Mouse (Mus musculus): ENCODE measurements around the gene Rere.
A peak's percentile ranks its signal among the peaks of the same experiment; 100 is the strongest.

Rere gene

DNA sequence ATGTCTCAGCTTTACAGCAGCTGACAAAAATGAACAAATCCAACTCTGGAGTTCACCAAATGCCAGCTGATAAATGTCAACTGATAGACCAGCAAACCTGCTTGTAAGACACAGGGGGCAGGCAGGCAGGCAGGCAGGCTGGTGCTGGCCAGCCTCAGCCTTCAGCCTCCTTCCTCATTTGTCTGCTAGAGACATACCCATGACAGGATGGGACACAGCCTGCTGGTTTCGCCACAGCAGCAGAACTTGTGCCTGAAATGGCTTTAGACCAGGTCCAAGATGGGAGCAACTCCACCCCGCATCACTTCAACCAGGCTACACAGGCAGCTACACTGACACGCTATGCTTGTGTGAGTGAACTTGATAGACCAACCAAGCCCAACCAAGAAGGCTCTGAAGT, 324.4 kb downstream of the Rere start:
- DNase-seq (ENCODE audit: extremely low spot score, low spot score) = no peak

DNA sequence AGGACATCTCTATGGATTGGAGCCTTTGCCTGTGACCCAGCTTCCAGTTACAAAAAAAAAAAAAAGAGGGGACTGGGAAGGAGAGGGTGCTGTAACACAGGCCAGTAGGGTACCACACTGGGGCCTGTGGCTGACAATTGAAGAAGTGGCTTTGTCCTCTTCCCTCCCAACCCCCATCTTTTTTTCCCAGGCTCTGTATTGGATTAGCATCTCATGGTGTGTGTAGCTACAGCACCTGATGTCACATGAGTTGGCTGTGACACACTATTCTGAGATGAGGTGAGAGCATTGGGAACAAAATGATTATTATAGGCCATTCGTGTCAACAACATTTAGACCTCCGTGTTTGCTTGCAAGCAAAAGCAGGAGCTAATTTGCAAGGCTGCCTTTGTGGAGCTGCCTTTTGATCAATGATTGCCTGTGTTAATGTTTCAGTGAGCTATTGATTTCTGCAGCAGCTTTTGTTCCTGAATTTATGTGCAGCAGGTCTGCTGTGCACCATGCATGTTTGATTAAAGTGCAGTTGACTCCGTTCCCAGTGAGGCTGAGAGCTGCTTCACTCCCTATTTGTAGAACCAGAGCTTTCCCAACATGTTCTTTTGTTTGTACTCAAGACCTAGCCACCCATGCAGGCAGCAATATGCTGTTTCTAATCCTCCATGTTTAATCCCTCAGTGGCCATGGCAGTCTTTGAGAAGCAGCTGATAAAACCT, 325.2 kb downstream of the Rere start:
- no peak for DNase-seq (ENCODE audit: extremely low spot score, low spot score)

DNA sequence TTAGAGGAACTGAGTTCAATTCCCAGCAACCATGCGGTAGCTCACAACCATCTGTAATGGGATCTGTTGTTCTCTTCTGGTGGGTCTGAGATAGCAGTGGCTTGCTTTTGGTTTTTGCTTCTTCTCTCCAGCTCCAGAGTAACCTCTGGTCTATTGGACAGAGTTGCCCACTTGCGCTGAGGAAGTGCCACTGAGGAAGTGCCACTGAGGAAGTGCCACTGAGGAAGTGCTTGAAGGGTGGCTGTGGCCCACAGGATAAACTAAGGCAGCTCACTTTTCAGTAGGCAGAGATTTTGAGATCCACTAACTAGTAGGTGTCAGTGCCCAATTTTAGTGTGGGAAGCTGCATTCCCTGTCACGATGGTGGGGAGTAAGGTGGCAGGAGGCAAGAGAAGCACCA, 327.2 kb downstream of the Rere start:
- no peak for DNase-seq (ENCODE audit: extremely low spot score, low spot score)

DNA sequence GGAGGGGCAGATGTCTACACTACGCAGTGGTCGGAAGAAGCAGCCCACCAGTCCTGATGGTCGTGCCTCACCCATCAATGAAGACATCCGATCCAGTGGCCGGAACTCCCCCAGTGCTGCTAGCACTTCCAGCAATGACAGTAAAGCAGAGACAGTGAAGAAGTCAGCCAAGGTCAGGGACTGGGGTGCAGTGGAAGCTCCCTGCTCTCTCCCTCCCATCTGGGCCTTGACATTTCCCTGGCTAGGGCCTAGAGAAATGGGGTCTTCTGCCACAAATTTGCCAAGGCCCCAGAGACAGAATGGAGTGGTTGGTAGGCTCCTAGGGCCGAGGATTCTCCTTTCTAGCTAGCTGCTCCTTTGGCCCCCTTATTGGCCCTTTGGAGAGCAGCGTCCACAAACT, 332.3 kb downstream of the Rere start:
- DNase-seq (ENCODE audit: extremely low spot score, low spot score) = no peak

DNA sequence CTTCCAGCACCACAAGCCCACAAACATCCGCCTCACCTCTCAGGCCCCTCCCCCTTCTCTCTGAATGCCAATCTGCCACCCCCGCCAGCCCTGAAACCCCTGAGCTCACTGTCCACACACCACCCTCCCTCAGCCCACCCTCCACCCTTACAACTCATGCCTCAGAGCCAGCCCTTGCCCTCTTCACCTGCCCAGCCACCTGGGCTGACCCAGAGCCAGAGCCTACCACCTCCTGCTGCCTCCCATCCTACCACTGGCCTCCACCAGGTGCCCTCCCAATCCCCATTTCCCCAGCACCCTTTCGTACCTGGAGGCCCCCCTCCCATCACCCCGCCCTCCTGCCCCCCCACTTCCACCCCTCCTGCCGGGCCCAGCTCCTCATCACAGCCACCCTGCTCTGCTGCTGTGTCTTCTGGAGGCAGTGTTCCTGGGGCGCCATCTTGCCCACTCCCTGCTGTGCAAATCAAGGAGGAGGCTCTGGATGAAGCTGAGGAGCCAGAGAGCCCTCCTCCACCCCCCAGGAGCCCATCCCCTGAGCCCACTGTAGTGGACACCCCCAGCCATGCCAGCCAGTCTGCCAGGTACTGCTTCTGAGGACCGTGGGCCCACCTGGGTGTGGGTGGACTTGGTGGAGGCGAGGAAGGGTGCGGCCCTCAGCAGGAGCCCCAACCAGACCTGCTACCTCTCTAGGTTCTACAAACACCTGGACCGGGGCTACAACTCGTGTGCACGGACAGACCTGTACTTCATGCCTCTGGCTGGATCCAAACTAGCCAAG, 334.0 kb downstream of the Rere start:
- no peak for DNase-seq (ENCODE audit: extremely low spot score, low spot score)

DNA sequence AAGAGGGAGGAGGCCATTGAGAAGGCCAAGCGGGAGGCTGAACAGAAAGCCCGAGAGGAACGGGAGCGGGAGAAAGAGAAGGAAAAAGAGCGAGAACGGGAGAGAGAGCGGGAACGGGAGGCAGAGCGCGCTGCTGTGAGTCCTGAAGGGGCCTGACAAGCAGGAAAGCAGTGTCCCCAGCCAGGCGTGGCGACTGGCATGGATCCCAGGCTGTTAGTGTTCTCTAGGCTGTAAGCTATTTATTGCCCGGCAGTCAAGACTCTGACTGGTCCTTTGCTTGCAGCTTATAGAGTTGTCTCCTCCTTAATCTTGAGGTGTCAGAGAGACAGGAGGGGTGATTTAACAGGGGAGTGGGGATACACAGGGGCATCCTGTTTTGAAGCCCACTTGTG, 334.6 kb downstream of the Rere start:
- no peak for DNase-seq (ENCODE audit: extremely low spot score, low spot score)

DNA sequence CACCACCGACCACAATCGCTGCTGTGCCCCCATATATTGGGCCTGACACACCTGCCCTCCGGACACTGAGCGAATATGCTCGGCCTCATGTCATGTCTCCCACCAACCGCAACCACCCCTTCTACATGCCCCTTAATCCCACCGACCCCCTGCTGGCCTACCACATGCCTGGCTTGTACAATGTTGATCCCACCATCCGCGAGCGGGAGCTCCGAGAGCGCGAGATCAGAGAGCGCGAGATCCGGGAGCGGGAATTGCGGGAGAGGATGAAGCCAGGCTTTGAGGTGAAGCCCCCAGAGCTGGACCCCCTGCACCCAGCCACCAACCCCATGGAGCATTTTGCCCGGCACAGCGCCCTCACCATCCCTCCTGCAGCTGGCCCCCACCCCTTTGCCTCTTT, 335.4 kb downstream of the Rere start:
- no peak for DNase-seq (ENCODE audit: extremely low spot score, low spot score)

DNA sequence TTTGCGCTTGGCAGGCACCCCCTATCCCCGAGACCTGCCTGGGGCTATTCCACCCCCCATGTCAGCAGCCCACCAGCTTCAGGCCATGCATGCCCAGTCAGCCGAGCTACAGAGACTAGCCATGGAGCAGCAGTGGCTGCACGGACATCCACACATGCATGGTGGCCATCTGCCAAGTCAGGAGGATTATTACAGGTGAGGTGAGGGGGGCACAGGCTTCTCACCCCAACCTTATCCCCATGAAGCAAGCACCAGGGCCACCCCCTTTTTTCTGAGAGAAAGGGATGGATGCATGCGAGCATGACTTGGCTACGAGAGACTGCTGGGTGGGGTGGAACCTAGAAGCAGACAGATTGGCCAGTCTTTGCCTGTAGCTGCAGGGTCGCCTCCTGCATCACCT, 337.6 kb downstream of the Rere start:
- DNase-seq (ENCODE audit: extremely low spot score, low spot score) = no peak

DNA sequence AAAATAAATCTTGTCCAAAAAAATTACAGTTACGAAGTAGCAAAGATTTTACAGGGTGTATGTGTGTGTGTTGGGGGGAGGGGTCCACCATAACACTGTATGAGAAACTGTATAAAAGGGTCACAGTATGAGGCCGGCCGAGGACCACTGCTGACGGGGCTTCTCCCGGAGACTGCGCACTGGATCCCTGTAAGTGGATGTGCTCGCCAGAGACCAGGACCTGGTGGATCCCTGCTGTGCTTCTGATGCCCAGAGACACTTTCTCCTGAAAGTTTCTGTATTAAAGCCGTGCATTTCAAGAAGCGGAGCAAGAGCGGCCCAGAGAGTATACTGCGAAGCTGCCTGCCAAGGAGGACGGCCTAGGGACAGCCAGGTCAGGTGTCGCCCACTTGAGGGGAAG, 341.2 kb downstream of the Rere start:
- DNase-seq (ENCODE audit: extremely low spot score, low spot score) = no peak

DNA sequence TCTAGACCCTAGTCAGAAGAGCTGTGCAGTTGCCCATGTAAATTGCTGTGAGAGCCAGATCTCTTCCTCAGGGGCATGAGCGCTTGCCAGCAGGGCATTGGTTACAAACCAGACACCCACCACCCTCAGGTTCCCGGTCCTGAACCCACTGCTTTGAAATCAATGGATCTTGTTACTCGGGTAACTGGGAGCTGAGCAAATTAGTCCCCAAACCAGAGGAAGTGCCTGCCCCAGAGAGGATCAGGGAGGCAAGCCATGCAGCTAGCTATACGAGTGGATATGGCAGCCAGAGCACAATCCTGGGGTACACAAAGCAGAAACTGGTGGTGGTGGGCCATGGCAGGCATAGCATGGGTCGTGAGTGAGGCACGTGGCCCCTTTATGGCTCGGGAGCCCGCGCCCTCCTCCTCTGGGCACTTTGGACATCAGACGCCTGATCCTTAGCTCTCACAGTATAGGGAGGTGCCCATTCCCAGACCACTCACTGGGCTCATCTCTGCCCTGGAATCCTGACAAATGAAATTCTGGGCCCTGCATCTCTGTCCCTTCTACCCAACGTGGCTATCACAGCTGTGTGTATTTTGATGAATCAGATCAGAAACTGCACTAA, 342.9 kb downstream of the Rere start:
- no peak for DNase-seq (ENCODE audit: extremely low spot score, low spot score)

DNA sequence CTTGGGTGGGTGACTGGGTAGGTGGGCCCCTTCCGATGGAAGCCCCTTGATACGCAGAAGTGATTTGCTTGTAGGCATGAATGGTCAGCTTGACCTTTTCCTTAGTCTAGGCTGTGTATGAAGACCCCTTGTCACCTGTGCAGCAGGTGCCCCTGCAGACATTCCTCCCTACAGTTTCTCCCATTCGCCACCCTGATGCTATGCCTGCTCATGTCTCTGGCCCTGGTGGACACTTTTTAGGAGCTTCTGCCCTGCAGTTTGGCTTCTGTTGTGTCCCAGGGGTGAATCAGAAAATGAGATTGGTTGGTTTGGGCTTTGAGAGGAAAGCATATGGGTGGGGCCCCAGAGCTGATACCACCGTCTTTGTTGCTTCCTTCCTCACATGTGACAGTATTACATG, 343.5 kb downstream of the Rere start:
- DNase-seq (ENCODE audit: extremely low spot score, low spot score) = no peak

DNA sequence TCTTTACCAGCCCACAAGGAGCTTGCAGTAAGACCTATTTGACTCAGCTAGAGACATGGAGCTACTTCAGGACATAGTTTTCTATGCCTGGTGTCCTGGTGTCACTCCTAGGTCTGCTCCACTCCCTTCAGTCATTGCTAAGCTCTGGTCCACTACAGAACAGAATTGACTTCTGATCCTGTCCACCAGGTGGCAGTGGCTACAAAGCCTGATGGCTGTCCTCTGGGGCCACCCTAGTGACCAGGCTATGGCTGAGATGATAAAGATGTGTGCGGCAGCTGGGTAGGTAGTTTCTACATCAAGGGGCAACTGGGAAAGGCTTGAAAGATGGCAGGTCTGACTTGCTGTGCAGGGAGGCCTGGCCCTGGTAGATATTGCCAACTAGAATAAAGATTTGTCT, 344.0 kb downstream of the Rere start:
- peak; percentile 64 for DNase-seq (ENCODE audit: extremely low spot score, low spot score)

DNA sequence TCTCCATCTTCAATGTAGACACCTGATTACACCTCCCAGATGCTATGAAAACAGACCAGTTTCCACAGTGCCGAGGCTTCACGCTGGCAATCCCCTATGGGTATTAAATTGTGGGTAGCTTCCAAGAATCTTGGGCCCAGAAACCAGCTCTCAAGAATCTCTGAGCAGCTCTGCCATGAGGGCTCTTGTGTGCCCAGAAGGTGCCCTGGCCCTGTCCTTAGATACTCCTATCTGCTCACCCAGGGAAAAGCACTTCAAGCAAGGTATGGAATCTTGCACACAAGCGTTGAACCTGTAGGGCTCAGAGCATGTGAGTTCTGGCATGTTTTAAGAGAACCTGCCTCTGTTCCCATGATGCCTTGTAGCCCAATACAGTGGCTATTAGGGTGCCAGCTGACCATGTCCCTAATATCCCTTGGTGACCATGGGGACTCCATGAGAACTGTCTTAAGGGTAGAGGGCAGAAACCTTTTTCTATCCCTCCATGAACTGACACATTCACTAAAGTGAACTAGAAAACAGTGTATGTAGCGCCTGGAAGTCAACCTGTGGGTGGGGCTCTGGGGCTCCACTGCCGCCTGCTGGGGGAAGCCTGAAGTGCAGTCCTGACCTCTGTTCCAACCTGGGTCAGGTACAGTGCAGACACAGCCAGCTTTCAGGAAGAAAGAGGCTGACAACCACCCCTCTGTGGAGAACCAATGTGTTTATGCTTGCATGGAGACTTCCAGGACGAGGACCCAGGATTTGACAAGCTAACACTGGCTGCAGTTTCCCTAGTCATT, 344.7 kb downstream of the Rere start:
- peak; percentile 65 for DNase-seq (ENCODE audit: extremely low spot score, low spot score)

DNA sequence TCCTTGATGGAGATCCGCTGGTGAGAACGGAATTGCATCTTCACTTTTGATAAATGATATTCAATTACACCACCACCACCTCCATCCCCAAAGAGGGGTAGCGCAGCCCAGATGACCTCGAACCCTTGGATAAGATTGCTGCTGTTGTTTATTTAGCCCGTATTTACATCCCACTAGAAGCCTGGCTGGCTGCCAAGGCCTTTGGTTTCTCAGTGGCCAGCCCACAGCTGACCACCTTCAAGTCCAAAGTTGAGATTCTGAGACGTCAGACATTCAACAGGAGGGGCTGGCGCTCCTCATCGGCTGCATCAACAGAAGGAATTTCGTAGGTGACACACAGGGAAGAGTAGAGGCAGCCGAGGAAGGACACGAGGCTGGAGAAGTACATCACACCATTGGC, 347.8 kb downstream of the Rere start:
- DNase-seq (ENCODE audit: extremely low spot score, low spot score) = no peak

DNA sequence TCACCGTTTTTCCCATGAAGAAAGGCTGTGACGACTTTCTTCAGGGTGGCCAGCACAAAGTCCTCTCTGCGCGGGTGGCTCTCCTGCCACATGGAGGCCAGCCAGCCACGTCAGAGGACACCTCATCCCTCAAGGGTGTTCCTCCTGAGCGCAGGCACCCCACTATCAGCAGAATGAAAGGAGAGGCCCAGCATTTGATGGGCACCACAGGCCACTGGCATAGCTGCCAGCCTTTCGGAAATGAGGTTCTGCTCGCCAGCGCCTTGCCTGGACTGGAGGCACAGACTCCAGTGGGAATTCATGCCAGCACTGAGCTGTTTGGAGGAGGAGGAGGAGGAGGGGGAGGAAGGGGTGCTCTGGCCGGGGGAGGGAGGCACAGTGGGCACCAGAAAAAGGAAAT, 354.1 kb downstream of the Rere start:
- no peak for DNase-seq (ENCODE audit: extremely low spot score, low spot score)

DNA sequence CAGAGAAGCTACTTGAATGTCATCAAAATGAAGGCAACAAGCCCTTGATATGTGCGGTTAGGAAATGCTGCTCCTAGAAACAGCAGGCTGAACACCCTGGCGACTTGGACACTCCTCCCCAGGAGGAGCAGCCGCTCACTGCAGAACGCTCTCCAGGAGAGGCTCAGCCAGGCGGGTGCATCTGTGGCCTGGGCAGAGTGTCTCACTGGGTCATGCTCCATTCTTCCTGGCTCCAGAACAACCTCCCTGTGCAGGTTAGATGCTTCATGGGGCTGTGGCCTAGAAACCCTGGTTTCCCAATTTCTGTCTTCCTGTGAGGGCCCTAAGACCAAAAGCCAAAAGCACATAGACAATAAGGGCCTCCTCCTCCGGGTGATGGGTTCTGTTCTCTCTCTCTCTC, 355.2 kb downstream of the Rere start:
- DNase-seq (ENCODE audit: extremely low spot score, low spot score) = no peak

DNA sequence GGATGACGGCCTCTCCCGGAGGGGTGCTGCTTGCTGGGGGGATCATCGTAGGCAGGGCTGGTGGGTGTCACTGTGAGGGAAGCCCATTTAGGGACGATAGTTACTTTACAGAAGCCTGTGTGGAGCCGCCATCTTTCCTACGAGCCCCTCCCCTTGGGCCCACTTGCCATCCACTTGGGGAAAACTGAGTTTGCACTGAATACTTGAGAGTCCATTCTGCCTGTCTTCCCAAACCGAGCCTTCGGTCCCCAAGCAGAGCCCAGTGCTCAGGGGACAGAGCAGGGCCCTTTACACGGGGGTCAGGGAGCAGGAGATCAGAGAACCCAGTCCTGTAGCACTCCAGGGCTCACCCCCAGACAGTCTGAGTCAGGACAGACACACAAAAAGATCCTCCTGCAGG, 362.9 kb downstream of the Rere start:
- DNase-seq (ENCODE audit: extremely low spot score, low spot score) = no peak

DNA sequence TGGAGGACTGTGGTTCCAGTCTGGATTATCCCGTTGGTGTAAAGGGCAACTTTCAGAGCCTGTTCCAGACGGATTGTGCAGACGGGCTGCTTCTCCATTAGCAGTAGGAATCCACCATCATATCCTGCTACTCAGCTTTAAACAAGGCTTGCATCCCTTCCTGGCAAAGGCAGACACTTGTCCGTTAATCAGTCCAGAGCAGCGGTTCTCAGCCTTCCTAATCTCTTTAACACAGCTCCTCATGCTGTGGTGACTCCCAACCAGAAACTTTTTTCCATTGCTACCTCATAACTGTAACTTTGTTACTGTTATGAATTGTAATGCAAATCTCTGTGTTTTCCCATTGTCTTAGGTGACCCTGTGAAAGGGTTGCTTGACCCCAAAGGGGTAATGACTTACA, 367.9 kb downstream of the Rere start:
- DNase-seq (ENCODE audit: extremely low spot score, low spot score) = no peak

DNA sequence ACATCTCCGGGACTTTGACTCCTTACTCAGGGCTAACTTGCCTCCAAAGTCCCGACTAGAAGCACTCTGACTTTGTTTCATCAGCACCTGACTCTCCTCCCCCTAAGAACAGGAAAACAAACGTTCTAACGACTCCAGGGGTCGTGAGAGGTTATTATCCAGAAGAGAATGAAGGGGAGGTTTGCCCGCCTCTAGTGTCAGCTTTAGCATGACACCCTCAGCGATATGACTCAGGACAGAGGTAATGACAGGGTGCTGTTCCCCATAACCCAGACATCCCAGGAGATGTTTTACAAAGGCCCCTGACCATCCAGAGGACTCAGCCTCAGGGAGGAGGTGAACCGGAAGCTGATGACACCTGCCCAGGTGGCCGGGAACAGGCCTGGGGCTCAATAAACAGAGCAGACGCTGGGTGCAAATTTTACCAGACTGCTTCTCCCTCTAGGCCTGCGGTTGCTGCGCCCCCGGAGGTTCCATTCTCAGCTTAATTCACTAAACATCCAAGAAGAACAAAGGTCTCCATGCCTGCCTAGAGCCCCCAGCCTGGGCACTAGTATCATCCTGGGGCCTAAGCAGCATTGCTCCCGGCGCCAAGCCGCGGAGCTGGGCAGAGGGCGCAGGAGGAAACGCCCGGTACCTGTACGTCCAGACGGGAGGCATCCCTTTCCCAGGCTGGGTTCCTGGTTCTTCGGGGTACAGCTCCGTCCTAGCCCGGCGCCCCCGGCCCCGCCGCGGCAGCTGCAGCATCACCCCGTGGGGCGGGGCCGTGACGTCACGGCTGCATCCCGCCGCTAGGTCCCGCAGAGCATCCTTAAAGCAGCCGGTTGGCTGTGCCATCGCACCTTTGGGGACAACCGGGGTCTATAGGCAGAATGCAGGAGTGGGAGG, 370.2 kb downstream of the Rere start, which contains the start of gene Slc45a1:
TSS of gene Slc45a1 (minus strand) at position 785 of the 888 bp plus-strand sequence.
- peak; percentile 42 for DNase-seq (ENCODE audit: extremely low spot score, low spot score)

DNA sequence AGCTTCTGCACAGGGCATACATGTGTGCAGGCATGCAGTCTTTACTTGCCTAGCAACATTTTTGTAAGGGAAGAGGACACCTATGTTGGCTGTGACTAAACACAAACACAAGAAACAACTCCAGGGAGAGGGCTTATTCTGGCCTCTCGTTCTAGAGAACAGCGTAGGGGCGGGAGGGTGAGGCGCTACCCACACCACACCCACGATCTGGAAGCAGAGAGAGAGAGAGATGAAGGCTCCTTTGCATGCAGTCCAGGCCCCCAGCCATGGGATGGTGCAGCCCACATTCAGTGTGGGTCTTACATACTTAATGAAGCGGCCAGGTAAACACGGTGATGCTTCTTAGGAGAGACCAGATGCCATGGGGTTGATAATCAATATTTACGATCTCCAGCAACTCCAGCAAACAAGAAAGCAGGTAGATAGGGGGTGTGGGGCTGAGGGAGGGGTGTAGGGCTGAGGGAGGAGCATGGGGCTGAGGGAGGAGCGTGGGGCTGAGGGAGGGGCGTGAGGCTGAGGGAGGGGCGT, 371.7 kb downstream of the Rere start:
- DNase-seq (ENCODE audit: extremely low spot score, low spot score) = no peak

DNA sequence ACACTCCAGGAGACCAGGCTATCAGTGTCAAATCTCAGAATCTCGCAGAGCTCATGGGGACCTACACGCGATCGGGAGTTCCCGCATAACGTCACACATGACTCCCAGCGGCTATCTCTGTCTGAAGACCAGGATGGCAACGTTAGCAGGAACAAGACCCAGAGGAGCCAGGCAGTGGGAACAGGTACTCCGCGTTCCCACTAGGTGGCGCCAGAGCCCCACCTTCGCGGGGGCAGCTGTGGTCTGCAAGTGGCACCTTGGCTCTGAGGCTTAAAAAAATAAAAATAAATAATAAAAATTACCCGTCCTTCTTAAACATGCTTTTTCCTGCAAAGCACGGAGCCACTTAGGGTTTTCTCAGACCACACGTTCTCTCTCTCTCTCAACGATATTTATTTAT, 374.5 kb downstream of the Rere start:
- peak; percentile 90 for DNase-seq (ENCODE audit: extremely low spot score, low spot score)

Data from neural tube, embryonic 10.5 days (tissue).